In the genomic region with DNA sequence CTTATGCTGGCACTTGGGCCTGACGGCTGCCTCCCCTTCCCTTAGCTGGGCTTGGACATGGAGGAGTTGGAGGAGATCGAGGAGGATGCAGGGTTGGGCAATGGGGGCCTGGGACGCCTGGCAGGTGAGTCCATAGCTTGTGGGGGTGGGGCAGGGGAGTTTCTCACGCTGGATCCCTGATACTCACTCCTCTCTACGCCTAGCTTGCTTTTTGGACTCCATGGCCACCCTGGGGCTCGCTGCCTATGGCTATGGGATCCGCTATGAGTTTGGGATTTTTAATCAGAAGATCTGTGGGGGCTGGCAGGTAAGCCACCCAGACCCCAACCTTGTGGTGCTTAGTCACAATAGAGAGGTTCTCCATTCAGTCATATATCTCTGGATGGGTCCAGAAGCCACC, we compare ENCODE assay signal across 16 mouse cellular contexts. TPM values are rescaled to one million over a fixed set of nuclear protein-coding genes. Genes with fewer than 3 reads are reported as not detected.
A peak's percentile ranks its signal among the peaks of the same experiment; 100 is the strongest.
DNase-seq lines count a peak whose midpoint lies in the region; ATAC-seq and TF ChIP-seq lines count a peak whose summit lies in the region.
"Had no signal": no experiment of that assay in that cellular context is flagged by ENCODE, and none has a peak within 500 bp of the region (broad histone marks: within the 10 kb centered on the region; RNA-seq: fewer than 3 reads in every experiment).

No protein-coding gene starts in this region.

- H3K4me2 ChIP-seq in heart, embryonic 12.5 days, result peak overlapping the region; percentile 79
- peak overlapping the region; percentile 45 for H3K4me2 ChIP-seq in kidney, embryonic 16.5 days (replicated peaks; ENCODE audit: low read depth, low read length)
- peak overlapping the region; percentile 67 for H3K4me2 ChIP-seq in heart, postnatal 0 days (ENCODE audit: low read depth, low read length)
- H3K4me2 ChIP-seq: forebrain, embryonic 13.5 days; liver, embryonic 15.5 days; neural tube, embryonic 12.5 days had no signal

- H3K4me3 ChIP-seq in heart, embryonic 12.5 days, result peak overlapping the region; percentile 49
- H3K4me3 ChIP-seq in kidney, embryonic 16.5 days (ENCODE audit: low read length), result 0 out of 2 replicates have a peak overlapping the region, but pooled peaks have one; percentile 20
- peak overlapping the region; percentile 52 for H3K4me3 ChIP-seq in heart, postnatal 0 days (ENCODE audit: low read depth, low read length)
- H3K4me3 ChIP-seq: forebrain, embryonic 13.5 days; liver, embryonic 15.5 days; neural tube, embryonic 12.5 days had no signal

- intact Hi-C loops in heart, postnatal 14 days (cut with DNase I), result no loop called here

- 64% methylated on average over 7 of the region's 7 CpGs for WGBS in heart, embryonic 12.5 days
- WGBS in kidney, embryonic 16.5 days, result 82% methylated on average over 7 of the region's 7 CpGs
- 57% methylated on average over 7 of the region's 7 CpGs for WGBS in heart, postnatal 0 days

- no peaks in the 10 kb centered on the region for H3K27me3 ChIP-seq in heart, embryonic 12.5 days (replicated peaks)
- no peaks in the 10 kb centered on the region for H3K27me3 ChIP-seq in kidney, embryonic 16.5 days (ENCODE audit: insufficient read depth, low read length)
- no peaks in the 10 kb centered on the region for H3K27me3 ChIP-seq in heart, postnatal 0 days (ENCODE audit: control insufficient read depth, insufficient read depth, low read length)
- H3K27me3 ChIP-seq: neural tube, embryonic 12.5 days had no signal

- H3K4me1 ChIP-seq in heart, embryonic 12.5 days (replicated peaks), result peaks cover 58% of the 10 kb centered on the region
- H3K4me1 ChIP-seq in kidney, embryonic 16.5 days (ENCODE audit: insufficient read depth, low read length), result peaks cover 59% of the 10 kb centered on the region
- H3K4me1 ChIP-seq in heart, postnatal 0 days (ENCODE audit: control insufficient read depth, insufficient read depth), result peaks cover 29% of the 10 kb centered on the region

- no peaks in the 10 kb centered on the region for H3K9me3 ChIP-seq in heart, embryonic 12.5 days (replicated peaks)
- no peaks in the 10 kb centered on the region for H3K9me3 ChIP-seq in kidney, embryonic 16.5 days (ENCODE audit: low read length)
- H3K9me3 ChIP-seq in heart, postnatal 0 days (replicated peaks; ENCODE audit: control insufficient read depth, low read length), result no peaks in the 10 kb centered on the region
- H3K9me3 ChIP-seq: forebrain, embryonic 13.5 days; liver, embryonic 15.5 days; neural tube, embryonic 12.5 days had no signal

- peak overlapping the region; percentile 76 for H3K9ac ChIP-seq in heart, embryonic 12.5 days
- H3K9ac ChIP-seq in kidney, embryonic 16.5 days (replicated peaks; ENCODE audit: low read length), result no peak overlapping the region
- peak overlapping the region; percentile 55 for H3K9ac ChIP-seq in heart, postnatal 0 days (replicated peaks; ENCODE audit: low read depth, low read length)
- H3K9ac ChIP-seq: forebrain, embryonic 13.5 days; liver, embryonic 15.5 days; neural tube, embryonic 12.5 days had no signal

- peak overlapping the region; percentile 92 for H3K27ac ChIP-seq in heart, embryonic 12.5 days (ENCODE audit: poor library complexity, severe bottlenecking)
- no peak overlapping the region for H3K27ac ChIP-seq in kidney, embryonic 16.5 days (ENCODE audit: low read length)
- peak overlapping the region; percentile 87 for H3K27ac ChIP-seq in heart, postnatal 0 days (ENCODE audit: low read depth)
- H3K27ac ChIP-seq: forebrain, embryonic 13.5 days; liver, embryonic 15.5 days; neural tube, embryonic 12.5 days had no signal

- no peak for ATAC-seq in heart, embryonic 12.5 days (ENCODE audit: insufficient number of reproducible peaks, low FRiP score)
- ATAC-seq in kidney, embryonic 16.5 days (ENCODE audit: low FRiP score, low TSS enrichment), result no peak
- no peak for ATAC-seq in heart, postnatal 0 days (ENCODE audit: insufficient read depth, low read depth)
- no peak for ATAC-seq in granulocyte monocyte progenitor cell, adult 5-6 weeks (replicated peaks; ENCODE audit: poor library complexity, severe bottlenecking)
- ATAC-seq: CD4-positive, CD25-positive, alpha-beta regulatory T cell, adult 4 months; forebrain, embryonic 13.5 days had no signal

- H3K36me3 ChIP-seq in heart, embryonic 12.5 days, result peaks cover 44% of the 10 kb centered on the region
- H3K36me3 ChIP-seq in kidney, embryonic 16.5 days (ENCODE audit: insufficient read depth, low read length), result no peaks in the 10 kb centered on the region
- H3K36me3 ChIP-seq in heart, postnatal 0 days (replicated peaks; ENCODE audit: control insufficient read depth, insufficient read depth, low read length), result peaks cover 37% of the 10 kb centered on the region
- H3K36me3 ChIP-seq: neural tube, embryonic 12.5 days had no signal

- no peak for TF ChIP-seq EP300 in heart, postnatal 0 days (IDR thresholded peaks at IDR 0.05; ENCODE audit: low read depth)

- no peak for TF ChIP-seq CTCF in heart, postnatal 0 days (IDR thresholded peaks at IDR 0.05; ENCODE audit: low read depth)

- DNase-seq in adrenal gland, postnatal 14 days, result peak; percentile 6
- DNase-seq in adrenal gland, postnatal 25 days, result no peak
- DNase-seq in heart, postnatal 14 days, result no peak
- no peak for DNase-seq in kidney, postnatal 36 days
- no peak for DNase-seq in heart, postnatal 0 days (ENCODE audit: low spot score)
- DNase-seq: cerebellum, postnatal 14 days; kidney, postnatal 14 days; layer of hippocampus, adult 9-11 months; spleen, adult 18-20 months had no signal

RNA-seq across cellular contexts. Expression of a gene that starts 1.6 kb away (rescaled TPM):
- total RNA-seq in adrenal gland, postnatal 14 days (2021), result 64.2 and 85.7 TPM in 2 replicates
- 61.6 and 85.9 TPM in 2 replicates for total RNA-seq in adrenal gland, postnatal 25 days (2021)
- 224 and 234 TPM in 2 replicates for polyA plus RNA-seq in heart, embryonic 12.5 days (2016; fragmentation: Nextera tagmentation; extraction: Ambion mirVana)
- 100 to 1,000 TPM; 824 to 866 TPM for total RNA-seq in heart, postnatal 14 days (2021)
- polyA plus RNA-seq in kidney, embryonic 16.5 days (2015; fragmentation: Nextera tagmentation; extraction: Ambion mirVana), result 36.2 and 38.3 TPM in 2 replicates
- total RNA-seq in heart, postnatal 0 days (2014; rRNA removed; ENCODE audit: low replicate concordance), result 451 and 487 TPM in 2 replicates
- 390 and 400 TPM in 2 replicates for polyA plus RNA-seq in heart, postnatal 0 days (2015; fragmentation: Nextera tagmentation; extraction: Ambion mirVana)
- 0.92 and 6.9 TPM in 2 replicates for total RNA-seq in granulocyte monocyte progenitor cell, adult 5-6 weeks (2014; fragmentation: Nextera tagmentation)
- 0.41 TPM in 1 of 2 replicates, not detected in the other for total RNA-seq in granulocyte monocyte progenitor cell, adult 5-6 weeks (2017)

RNA-seq across cellular contexts. Expression of a gene that starts 13.3 kb away (rescaled TPM):
- 51.5 and 82.7 TPM in 2 replicates for total RNA-seq in adrenal gland, postnatal 14 days (2021)
- total RNA-seq in adrenal gland, postnatal 25 days (2021), result 37.6 and 39.5 TPM in 2 replicates
- polyA plus RNA-seq in heart, embryonic 12.5 days (2016; fragmentation: Nextera tagmentation; extraction: Ambion mirVana), result 43.8 and 45.8 TPM in 2 replicates
- 10 to 100 TPM; 66.6 to 70.7 TPM for total RNA-seq in heart, postnatal 14 days (2021)
- 105 and 121 TPM in 2 replicates for polyA plus RNA-seq in kidney, embryonic 16.5 days (2015; fragmentation: Nextera tagmentation; extraction: Ambion mirVana)
- total RNA-seq in heart, postnatal 0 days (2014; rRNA removed; ENCODE audit: low replicate concordance), result 25.3 and 55.6 TPM in 2 replicates
- polyA plus RNA-seq in heart, postnatal 0 days (2015; fragmentation: Nextera tagmentation; extraction: Ambion mirVana), result 46.6 and 55.5 TPM in 2 replicates
- total RNA-seq in granulocyte monocyte progenitor cell, adult 5-6 weeks (2014; fragmentation: Nextera tagmentation), result 279 and 345 TPM in 2 replicates
- 308 and 310 TPM in 2 replicates for total RNA-seq in granulocyte monocyte progenitor cell, adult 5-6 weeks (2017)

RNA-seq across cellular contexts. Expression of a gene that starts 22.3 kb away (rescaled TPM):
- 210 and 223 TPM in 2 replicates for total RNA-seq in adrenal gland, postnatal 14 days (2021)
- total RNA-seq in adrenal gland, postnatal 25 days (2021), result 211 and 245 TPM in 2 replicates
- polyA plus RNA-seq in heart, embryonic 12.5 days (2016; fragmentation: Nextera tagmentation; extraction: Ambion mirVana), result 127 and 130 TPM in 2 replicates
- 100 to 1,000 TPM; 102 to 105 TPM for total RNA-seq in heart, postnatal 14 days (2021)
- polyA plus RNA-seq in kidney, embryonic 16.5 days (2015; fragmentation: Nextera tagmentation; extraction: Ambion mirVana), result 132 and 150 TPM in 2 replicates
- total RNA-seq in heart, postnatal 0 days (2014; rRNA removed; ENCODE audit: low replicate concordance), result 41.8 and 94.6 TPM in 2 replicates
- 31.8 and 38.3 TPM in 2 replicates for polyA plus RNA-seq in heart, postnatal 0 days (2015; fragmentation: Nextera tagmentation; extraction: Ambion mirVana)
- 286 and 301 TPM in 2 replicates for total RNA-seq in granulocyte monocyte progenitor cell, adult 5-6 weeks (2014; fragmentation: Nextera tagmentation)
- total RNA-seq in granulocyte monocyte progenitor cell, adult 5-6 weeks (2017), result 187 and 209 TPM in 2 replicates

RNA-seq across cellular contexts. Expression of a gene that starts 32.7 kb away (rescaled TPM):
- 7.8 and 9.3 TPM in 2 replicates for total RNA-seq in adrenal gland, postnatal 14 days (2021)
- 11.1 and 12.7 TPM in 2 replicates for total RNA-seq in adrenal gland, postnatal 25 days (2021)
- polyA plus RNA-seq in heart, embryonic 12.5 days (2016; fragmentation: Nextera tagmentation; extraction: Ambion mirVana), result 0.26 and 0.52 TPM in 2 replicates
- total RNA-seq in heart, postnatal 14 days (2021), result 1 to 10 TPM; 5.2 to 5.9 TPM
- 6.0 and 6.2 TPM in 2 replicates for polyA plus RNA-seq in kidney, embryonic 16.5 days (2015; fragmentation: Nextera tagmentation; extraction: Ambion mirVana)
- not detected in 2 replicates for total RNA-seq in heart, postnatal 0 days (2014; rRNA removed; ENCODE audit: low replicate concordance)
- polyA plus RNA-seq in heart, postnatal 0 days (2015; fragmentation: Nextera tagmentation; extraction: Ambion mirVana), result 0.67 and 0.68 TPM in 2 replicates
- not detected in 2 replicates for total RNA-seq in granulocyte monocyte progenitor cell, adult 5-6 weeks (2014; fragmentation: Nextera tagmentation)
- total RNA-seq in granulocyte monocyte progenitor cell, adult 5-6 weeks (2017), result not detected in 2 replicates
- polyA plus RNA-seq: CD4-positive, CD25-positive, alpha-beta regulatory T cell, adult 4 months had no signal

RNA-seq across cellular contexts. Expression of a gene that starts 44.9 kb away (rescaled TPM):
- 39.6 and 70.3 TPM in 2 replicates for total RNA-seq in adrenal gland, postnatal 14 days (2021)
- 44.7 and 56.3 TPM in 2 replicates for total RNA-seq in adrenal gland, postnatal 25 days (2021)
- polyA plus RNA-seq in heart, embryonic 12.5 days (2016; fragmentation: Nextera tagmentation; extraction: Ambion mirVana), result 14.1 and 15.7 TPM in 2 replicates
- 10 to 100 TPM; 56.3 TPM for total RNA-seq in heart, postnatal 14 days (2021)
- 25.9 and 28.7 TPM in 2 replicates for polyA plus RNA-seq in kidney, embryonic 16.5 days (2015; fragmentation: Nextera tagmentation; extraction: Ambion mirVana)
- 48.4 and 59.1 TPM in 2 replicates for total RNA-seq in heart, postnatal 0 days (2014; rRNA removed; ENCODE audit: low replicate concordance)
- polyA plus RNA-seq in heart, postnatal 0 days (2015; fragmentation: Nextera tagmentation; extraction: Ambion mirVana), result 9.6 and 10.1 TPM in 2 replicates
- total RNA-seq in granulocyte monocyte progenitor cell, adult 5-6 weeks (2014; fragmentation: Nextera tagmentation), result 50.7 and 54.7 TPM in 2 replicates
- total RNA-seq in granulocyte monocyte progenitor cell, adult 5-6 weeks (2017), result 26.1 and 30.6 TPM in 2 replicates
